Mouse (Mus musculus): ENCODE data around the gene Rpl23.
A peak's percentile ranks its signal among the peaks of the same experiment; 100 is the strongest.

The Rpl23 gene

DNA sequence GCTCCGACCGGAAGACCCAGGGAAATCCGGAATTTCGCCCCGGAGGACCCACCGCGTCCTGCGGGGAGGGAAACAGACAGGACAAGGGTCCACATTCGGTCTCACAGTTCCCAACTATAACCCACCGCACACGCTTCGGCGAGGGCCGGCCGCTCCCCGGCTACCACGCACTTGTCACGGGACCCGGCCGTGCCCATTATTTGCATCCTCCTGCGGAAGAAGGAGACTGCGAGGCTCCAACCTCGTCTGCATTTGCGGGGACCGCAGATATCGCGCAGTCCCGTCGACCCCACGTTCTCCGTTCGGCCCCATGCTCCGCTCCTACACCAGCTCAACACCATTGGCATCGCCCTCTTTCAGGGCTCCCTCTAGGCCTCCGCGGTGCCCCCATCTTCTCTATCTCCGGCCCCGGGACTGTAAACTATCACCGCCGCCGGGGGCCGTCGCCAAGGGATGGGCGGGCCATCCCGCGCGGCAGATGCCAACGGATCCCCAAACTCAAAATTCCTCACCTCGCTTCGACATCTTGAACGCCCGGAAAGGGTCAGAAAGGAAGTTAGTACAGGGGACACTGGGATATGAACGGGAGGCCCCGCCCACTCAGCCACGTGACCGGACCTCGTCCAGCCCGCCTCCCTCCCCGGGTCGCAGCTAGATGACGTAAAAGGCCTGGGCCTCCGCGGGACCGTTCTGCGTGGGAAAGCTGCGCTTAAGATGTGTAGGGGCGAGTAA, at the start of gene Rpl23:
Gene Rpl23 (minus strand): TSS at position 606 of the 732 bp plus-strand sequence.
- peak; percentile 97 for DNase-seq (ENCODE audit: low spot score)

DNA sequence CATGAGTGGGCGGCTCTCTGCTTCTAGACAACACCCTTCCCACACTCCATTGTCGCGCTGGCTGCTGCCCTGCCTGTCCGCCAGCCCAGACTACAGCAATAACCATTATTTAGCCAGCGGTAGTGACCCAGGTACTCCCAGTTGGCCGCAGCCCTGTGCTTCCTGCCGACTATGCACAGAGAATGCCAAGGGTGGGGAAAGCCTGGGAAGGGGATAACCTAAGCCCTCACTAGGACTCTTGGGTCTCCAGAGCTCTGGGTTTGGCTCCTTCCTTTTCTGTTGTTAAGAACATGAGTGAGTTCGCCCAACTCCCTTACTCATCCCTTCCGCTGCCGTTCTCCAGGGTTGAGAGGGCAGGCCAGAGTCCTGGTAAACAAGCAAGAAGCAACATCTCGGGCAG, 49.8 kb upstream of the Rpl23 start:
- DNase-seq (ENCODE audit: low spot score) = peak; percentile 3

DNA sequence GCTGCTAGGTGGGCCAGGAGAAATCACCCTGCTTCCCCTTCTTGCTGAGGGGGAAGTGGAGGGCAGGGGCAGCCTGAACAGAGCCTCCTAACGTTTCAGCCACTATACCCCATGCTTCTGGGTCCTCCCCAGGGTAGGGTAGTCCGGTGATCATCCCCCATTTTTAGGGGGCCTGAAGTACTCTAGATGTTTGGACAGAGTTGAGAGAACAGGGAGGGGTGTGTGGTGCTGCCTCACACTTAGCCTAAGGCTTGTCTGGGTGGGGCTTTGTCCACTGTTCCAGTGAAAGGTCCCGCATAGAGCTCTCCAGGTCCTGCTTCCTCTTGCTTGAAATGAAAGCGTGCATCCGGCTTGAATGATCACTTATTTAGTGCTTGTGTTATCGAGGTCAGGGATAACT, 48.3 kb upstream of the Rpl23 start:
- DNase-seq (ENCODE audit: low spot score) = peak; percentile 20

DNA sequence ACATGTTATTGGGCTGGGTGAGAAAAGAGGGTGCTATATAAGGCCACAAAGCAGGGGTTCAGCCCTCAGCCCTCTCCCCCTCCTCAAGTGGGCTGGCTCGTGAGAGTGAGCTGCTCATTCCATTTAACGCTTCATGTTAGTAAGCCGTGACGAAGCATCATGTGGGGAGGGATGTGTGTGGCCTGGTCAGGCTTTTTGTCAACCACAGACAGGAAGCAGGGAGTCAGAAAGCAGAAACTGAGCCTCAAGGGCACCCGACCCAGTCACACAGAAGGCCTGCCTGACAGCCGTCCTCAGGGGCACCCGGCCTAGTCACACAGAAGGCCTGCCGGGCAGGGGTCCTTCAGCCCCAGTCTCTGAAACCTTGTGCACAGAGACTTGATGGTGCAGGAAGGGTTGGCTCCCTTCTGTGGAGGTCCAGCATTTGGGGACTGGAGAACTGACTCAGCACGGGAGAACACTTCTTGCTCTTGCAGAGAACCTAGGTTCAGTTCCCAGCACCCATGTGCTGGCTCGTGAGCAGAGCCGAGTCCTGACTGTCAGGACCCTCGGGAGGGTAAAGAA, 47.8 kb upstream of the Rpl23 start:
- DNase-seq (ENCODE audit: low spot score) = no peak

DNA sequence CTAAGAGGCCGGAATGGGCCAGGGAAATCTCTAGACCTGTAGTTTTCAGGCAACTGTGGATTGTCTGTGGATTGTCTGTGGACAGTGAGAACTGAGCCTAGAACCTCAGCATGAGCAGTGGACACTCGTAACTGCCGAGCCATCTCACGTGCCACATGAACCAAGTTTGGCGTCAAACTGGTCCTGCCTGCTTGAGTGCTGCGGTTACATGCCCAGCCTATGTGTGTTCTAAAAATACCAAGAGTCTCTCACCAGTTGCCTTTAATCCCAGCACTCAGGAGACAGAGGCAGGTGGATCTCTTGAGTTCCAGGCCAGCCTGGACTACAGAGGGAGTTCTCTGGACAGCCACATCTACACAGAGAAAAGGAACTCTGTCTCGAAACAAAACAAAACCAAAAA, 47.1 kb upstream of the Rpl23 start:
- no peak for DNase-seq (ENCODE audit: low spot score)

DNA sequence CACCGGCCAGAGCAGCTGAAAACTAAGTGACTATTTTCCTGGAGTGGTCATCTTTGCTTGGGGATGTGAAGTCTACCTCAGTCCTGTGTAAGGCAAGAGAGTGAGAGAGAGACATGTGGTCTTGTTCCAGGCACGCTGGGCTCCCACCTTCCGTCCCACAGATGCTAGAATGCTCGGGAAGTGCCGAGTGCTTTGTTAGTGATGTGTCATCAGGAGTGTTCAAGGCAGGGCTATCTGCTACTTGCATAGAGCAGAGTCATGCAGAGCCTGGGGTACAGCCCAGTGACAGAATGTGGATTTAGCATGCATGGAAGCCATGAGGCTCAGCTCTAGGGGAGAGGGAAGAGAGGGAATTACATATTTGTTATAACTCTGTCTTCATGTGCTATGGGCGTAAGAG, 45.4 kb upstream of the Rpl23 start:
- no peak for DNase-seq (ENCODE audit: low spot score)

DNA sequence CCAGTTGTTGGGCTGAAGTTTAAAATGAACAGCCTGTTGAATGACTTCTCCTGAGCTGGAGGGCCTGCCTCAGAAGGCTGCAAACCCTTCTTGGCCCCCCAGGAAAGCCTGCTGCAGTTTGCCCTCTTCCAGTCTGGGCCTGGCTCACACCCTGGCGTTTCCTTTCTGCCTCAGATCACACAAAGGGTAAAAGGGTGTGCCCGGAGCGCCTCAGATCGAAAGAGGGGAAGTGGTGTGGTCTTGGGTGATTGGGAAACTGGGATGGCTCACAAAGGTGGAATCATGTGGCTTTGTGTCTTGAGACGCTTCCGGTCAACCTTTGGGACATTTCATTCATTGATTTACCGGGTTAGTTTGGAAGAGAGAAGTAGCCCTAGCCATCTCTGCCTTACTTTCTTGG, 44.2 kb upstream of the Rpl23 start:
- no peak for DNase-seq (ENCODE audit: low spot score)

DNA sequence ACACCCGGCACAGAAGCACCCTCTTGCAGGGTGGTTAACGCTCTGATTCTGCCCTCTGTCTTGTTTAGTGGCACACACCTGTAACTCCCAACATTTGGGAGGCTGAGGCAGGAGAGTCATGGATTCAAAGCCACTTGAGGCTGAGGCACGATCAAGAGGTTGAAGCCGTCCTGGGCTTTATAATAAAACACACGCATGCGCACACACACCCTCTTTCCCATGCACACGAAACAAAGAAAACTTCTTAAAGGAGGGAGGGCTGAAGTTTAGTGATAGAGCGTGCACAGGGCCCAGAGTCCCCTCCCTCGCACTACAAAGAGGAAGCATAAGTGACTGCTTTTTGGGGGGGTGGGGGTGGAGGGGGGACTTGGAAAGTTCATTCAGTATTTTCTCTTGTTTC, 43.7 kb upstream of the Rpl23 start:
- no peak for DNase-seq (ENCODE audit: low spot score)

DNA sequence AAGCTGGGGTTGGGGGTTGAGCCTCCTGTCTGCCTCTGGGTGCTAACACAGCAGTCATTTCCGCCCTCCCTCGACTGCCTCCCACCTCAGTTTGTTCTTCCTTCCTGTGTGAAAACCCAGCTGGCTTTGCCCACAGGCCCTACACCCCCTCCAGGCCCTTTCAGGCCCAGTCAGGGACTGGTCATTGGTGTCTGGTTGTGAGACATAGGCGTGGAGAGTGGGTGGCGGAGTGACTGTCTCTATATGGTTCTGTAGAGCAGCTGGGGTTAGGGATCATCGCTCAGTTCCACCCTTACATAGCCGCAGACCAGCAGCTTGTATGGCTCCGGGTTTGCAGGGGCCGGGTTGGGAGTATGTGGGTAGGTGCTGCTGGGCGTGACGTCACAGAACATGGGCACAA, 43.1 kb upstream of the Rpl23 start:
- DNase-seq (ENCODE audit: low spot score) = no peak

DNA sequence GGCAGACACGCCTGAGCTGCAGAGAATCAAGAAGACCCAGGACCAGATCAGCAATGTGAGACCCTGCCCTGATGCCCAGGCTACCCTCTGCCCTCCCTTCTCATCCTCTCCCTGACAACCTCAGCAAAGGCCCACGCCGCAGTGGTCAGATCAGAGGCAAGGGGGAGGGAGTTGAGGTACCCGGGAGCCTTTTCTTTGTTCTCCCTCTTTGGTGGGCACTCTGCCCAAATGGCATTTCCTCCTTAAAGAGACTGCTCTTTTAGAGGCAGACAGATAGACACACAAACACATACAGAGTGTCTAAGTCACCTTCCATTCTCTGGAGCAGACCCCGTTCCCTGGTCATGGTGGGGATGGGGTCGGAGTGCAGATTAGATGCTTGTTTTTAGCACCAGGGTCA, 42.7 kb upstream of the Rpl23 start:
- no peak for DNase-seq (ENCODE audit: low spot score)

DNA sequence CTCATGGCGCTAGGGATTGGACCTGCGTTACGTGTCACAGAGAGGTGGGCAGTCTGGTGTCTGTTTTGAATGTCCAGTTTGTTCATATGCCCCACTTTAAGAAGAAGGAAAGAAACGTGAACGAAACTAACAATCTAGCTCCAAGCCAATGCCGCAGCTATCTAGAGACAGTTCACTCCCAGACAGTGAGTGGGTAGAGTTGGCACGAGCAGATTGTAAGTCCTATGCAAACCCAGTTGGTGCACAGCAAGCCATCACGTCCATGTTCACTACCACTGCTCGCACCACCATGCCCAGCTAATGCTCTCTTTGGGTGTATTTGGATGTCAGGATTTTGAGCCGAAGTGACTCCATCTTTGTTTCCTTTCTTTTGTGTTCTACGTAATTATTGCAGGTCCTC, 41.9 kb upstream of the Rpl23 start:
- no peak for DNase-seq (ENCODE audit: low spot score)

DNA sequence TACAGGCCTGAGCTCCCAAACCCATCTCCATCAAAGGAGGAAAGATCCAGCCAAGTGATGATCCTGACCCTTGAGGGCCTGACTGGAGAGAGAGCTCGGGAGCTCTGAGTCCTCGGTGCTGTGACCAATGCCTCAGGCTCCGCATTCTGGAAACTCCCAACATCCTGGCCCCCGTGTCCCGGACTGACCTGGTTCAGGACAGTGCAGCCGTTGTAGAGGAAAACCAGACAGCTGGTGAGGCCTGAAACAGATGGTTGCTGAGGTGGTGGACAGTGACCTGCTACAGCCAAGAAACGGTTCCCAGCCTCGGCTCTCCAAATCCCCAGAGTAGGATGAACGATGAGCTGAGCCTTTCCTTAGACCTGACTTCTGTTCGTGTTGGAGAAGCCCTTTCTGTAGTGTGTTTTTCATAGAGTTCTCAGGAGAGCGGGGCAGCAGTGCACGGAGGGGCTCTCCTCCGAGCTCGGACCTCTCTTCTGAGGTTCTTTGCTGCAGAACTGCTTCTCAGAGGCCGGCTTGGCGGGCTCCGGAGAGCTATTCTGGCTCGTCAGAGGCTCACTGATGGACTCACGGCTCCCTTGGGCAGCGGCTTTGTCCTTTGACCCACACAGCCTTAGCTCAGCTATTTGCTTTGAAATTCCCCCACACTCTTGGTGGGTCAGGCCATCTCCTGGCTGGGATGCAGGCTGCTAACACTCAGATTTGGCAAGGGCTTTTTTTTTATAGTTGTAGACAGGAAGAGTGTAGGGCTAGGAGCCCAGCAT, 40.8 kb upstream of the Rpl23 start:
- DNase-seq (ENCODE audit: low spot score) = peak; percentile 70

DNA sequence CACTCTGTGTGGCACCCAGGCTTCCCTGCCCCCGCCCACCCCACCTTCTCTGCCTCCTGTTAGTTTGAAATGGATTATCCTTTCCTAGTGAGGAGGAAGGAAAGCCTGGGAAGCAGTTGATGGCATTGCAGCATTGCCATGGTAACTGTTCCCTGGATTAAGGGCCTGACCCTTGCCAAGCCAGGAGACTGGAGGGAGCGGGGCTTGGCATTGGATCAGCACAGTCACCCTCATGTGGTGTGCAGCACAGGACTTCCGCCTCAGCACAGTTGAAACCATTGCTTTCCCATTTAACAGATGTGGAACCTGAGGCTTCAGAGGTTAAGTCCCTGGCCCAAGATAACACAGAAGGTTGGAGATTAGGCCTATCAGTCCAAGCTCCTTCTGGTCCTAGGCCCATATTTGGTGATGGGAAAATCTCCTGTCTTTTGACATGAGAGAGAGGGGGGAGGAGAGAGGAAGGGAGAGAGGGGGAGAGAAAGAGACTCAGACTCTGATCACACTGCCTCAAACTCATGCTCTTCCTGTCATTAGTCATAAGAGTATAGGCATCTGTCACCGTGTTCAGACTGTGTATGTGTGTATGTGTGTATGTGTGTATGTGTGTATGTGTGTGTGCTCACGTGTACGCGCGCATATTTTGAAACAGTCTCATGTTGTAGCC, 39.3 kb upstream of the Rpl23 start:
- no peak for DNase-seq (ENCODE audit: low spot score)

DNA sequence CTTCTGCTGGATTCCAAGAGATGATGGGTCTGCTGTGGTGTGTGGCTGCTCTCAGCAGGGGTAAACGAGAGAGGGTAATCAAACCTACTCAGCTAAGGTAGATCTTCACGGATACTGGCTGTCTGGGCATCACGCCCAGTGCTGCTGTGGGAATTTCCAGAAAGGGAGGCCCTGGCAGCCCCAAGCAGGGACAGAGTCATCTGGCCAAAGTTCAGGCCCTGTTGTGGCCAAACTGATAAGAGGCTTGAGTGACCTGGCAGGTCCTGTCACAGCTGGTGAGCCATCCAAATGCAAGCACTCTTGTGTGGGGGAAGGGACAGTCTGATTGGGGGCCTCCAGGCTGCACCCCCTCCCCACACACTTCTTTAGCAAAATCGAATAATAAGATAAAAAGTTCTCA, 38.6 kb upstream of the Rpl23 start:
- DNase-seq (ENCODE audit: low spot score) = peak; percentile 65

DNA sequence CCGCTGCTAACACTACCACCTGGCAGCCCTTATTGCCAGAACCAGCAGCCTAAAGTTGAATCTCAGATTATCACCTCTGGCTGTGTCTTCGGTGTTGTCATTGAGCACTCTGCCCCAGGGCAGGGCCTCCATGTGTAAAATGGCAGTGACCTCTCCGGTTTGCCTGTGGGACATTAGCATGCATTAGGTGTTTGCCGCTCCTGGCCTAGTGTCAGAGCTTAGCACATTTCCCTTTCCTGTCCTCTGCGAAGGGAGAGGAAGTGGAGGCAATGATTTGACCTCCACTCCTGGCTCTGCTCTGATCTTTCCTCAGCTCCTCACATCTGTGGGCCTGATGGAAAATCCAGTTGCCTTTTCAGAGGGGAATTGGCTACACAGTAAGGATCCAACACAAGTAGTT, 37.7 kb upstream of the Rpl23 start:
- DNase-seq (ENCODE audit: low spot score) = no peak

DNA sequence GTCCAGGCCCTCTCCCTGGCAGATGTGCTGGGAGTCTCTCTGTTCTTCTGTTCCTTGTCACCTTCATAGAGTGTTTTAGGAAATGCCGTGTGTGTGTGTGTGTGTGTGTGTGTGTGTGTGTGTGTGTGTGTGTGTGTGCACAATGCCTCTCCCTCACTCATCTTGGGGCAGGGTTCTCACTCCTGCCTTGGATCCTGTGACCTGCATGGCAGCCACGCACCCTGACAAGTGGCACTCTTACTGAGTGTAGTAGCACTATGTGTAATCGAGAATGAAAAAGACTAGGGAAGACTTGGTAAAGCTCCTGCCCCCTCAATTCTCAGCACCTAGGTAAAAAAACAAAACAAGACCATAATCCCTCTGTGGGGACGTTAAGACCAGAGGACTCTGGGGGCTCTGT, 36.9 kb upstream of the Rpl23 start:
- no peak for DNase-seq (ENCODE audit: low spot score)

DNA sequence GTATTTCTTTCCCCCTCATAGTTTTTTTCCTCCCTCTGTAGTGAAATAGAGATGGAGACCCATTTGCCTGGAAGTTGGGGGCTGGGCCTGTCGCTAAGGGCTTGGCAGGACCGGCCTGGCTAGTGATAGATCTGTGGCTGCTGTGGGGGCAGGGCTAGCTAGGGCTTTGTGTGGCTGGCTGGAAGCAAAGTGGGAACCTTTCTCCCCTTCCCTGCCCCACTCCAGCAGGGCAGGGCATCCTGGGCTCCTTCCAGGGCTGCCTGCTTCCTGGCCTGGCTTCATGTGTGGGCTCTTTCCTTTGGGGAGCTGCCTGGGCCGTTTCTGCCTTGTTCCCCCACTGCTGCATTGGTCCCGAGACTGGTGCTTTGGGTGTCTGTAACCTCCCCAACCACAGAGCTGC, 36.3 kb upstream of the Rpl23 start:
- DNase-seq (ENCODE audit: low spot score) = no peak

DNA sequence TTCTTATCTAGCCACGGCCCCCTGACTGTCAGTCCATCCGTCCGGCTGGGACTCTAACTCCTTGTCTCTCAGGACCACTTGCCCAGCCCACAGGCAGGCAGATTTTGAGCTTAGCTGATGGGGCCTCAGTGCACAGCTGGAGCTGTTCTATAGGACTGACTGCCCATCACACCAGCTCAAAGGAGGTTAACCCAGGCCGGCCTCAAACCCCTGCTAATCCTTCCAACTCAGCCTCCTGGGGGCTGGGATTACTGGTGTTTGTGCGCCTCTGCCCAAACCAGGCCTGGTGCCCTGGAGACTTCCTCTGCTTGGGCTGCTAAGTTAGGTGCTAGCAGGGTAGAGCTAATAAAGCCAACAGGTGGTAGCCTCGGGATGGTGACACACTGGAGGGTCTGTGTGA, 35.8 kb upstream of the Rpl23 start:
- DNase-seq (ENCODE audit: low spot score) = no peak

DNA sequence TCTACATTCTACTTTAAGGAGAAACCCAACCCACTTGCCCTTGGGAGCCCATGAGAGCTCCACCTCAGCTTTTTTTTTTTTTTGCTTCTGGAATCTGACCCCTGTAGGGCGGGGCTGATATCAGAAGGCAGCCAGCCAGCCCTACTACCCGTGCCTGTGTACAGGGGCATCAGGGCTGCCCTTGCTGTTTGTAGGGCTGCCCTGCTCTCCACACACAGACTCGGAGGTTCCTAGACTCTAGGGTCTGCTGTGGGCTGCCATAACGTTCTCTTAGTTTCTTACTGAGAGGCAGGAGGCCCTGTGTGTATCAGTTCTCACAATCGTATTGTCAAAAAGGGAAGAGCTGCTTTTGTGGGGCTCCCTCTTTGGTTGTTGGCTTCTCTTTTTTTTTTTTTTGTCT, 35.1 kb upstream of the Rpl23 start:
- DNase-seq (ENCODE audit: low spot score) = peak; percentile 69

DNA sequence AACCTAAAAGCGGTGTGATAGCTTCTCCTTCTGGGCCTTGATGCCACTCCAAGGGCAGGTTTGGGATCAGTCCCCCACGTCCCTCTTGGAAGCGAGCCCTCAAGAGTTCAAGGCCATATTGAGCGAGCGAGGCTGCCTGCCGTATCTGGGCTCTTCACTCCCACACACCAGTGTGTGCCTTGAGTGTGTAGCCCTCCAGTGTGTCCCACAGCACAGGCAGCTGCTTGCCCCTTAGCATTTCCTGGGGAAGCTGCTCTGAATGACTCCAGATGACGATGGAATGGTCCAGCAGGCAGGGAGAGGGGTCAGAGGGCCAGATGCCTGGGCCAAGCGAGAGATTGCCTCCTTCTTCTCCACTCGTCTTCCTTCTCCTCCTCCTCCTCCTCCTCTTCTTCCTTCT, 34.7 kb upstream of the Rpl23 start:
- DNase-seq (ENCODE audit: low spot score) = peak; percentile 63

DNA sequence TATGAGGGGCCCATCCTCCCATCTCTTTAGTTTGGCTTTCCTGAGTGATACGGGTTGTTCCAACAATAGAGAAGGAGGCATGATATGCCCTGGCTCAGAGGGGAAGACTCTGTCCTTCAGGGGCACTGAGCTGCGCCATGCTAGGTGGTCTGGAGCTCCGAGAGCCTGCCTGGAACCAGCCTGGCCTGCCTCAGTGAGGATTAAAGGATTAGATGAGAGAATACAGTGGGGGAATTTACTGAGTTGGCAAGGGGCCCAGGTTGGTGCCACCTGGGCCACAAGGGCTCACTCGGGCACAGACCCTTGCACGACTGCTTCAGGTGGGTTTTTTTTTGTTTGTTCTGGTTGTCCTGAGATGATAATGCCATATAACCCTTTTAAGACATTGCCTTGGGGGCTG, 33.9 kb upstream of the Rpl23 start:
- DNase-seq (ENCODE audit: low spot score) = no peak

DNA sequence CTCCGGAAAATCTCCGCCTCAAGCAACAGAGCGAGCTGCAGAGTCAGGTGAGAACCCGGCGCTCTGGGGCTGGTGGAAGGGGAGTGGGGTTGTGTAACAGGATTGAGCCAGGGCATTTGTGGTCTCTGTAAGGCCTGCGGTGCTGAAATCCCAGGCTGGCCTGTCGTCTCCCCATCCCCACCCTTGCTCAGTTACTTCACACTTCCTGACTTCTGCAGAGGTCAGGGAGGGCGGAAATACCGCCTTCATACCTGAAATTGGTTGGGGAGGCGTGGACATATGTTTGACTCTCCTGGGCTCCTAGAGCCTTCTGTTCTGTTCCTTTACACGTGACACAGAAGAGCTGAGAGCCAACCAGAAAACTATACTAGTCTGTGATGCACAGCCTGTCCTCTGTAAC, 33.5 kb upstream of the Rpl23 start:
- DNase-seq (ENCODE audit: low spot score) = no peak

Data from yolk sac, embryonic 10.5 days (tissue).